Mouse (Mus musculus) WW6 (cell line): ENCODE measurements at regions not wholly inside any gene's neighbourhood (a gene's known extent, or its start where the extent isn't known, plus 50 kb on each side); places are given as distances from the start of the nearest gene placed in this dataset.

ENCODE experiments used
- DNase-seq: peaks from one replicate; pipeline ENCODE4 v3.0.0-alpha.2; 2013; ENCODE audit warnings: low read depth, low spot score

DNA sequence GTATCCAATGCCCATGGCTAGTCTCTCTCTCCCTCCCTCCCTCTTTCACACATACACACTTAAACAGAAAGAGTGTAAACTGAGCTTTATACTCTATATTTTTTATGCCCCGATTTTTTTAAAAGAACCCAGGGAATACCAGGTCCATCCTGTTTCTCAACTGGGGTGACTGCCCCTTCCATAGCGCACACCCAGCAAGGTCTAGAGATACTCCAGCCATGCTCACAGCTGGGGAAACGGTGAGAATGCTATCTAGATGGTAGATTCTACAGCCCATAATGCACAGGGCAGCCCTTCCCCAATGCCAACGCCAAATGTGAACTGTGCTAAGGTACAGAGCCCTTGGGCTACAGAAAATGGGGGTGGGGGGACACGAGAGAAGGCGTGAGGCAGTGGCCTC is 51.2 kb upstream of the Tln2 start:
- no peak for DNase-seq

DNA sequence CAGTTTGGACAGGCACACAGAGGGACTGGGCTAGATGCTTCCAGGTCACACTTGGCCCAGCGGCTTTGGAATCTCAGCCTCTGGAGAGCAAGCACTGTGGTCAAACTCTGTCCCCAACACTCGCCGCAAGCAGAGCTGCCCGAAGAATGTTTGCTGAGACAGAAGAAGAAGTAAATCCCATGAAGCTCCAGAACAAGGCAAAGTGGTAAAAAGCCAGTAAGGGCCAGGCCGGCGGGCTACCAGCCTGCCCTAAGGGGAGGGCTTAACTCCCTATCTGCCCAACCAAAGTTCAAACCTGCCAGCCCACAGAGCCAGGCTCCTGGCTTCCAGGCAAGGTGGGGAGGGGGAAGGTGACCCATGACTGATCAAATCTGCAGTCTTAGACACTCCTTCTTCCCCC is 52.2 kb upstream of the Tln2 start:
- DNase-seq = no peak

DNA sequence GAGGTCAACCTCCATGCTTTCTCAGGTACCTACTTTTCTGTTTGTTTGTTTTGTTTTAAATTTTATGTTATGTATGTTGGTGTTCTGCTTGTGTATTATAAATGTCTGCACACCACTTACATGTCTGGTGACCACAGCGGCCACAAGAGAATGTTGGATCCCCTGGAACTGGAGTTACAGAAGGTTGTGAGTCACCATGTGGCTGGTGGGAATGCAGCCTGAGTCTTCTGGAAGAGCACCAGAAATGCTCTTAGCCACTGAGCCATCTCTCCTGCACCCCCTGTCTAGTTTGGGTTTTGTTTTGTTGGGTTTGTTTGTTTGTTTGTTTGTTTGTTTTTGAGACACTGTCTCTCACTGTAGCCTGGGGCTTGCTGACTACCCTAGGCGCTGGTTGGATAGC is 52.6 kb upstream of the Tln2 start:
- DNase-seq = no peak

- no peak for DNase-seq
Measured at GRCm38 (mm10) chr9:67614068-67614727, 54.7 kb upstream of the Tln2 start.

DNA sequence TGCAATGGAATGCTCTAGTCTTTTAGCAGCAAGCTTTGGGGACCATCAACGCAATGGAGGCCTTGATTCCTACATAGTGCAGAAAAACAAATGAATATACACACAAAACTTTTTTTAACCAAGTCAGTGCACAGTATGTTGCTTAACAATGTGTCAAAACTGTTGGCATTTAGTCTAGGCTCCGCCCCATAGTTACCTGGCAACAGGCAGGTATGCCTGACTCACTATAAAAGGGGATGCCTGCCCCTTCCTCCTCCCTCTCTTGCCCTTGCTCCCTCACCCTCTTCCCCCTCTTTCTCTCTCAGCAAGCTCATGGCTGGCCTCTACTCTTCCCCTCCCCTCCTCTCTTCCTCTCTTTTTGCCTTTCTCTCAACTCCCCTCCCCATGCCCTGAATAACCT is 56.7 kb upstream of the Tln2 start:
- no peak for DNase-seq

GRCm38 (mm10) chr9:67617341-67618217 is 58.1 kb upstream of the Tln2 start:
- DNase-seq = no peak

DNA sequence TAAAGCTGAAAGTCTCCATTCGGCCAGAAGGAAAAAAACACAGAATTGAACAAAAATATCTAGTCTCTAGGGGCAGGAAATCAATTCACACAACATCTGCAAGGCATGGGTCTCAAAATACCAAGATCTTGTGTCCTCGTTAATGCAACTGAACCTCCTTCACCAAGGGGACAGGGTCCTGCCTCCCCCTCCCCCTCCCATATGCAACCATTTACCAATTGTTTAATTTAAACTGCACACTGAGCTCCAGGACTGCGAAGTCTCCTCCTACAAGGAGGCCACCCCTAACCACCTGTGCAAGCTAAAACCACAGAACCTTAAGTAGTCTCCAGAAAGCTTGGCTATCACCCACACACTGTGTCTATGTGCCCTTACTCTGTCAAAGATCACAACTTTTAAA is 61.4 kb upstream of the Tln2 start:
- no peak for DNase-seq

DNA sequence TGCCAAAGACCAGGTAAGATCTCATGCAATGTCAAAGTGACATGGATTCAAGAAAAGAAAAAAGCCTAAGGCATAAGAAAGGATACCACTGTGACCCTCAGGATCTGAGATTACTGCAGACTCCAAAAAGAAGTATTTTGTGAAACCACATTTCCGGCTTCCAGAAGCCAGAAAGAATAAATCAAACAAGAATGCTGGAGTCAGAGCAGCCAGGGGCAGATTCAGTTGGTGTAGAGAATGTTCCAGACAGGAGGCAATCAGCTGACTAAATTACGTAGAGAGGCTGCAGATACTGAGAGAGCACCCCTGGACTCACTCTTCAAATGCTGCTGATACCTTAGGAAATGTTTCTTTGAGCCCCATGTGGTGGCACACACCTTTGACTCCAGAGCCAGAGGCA is 67.7 kb upstream of the Tln2 start:
- DNase-seq = no peak

GRCm38 (mm10) chr9:67629624-67630023 is 70.1 kb upstream of the Tln2 start:
- no peak for DNase-seq

DNA sequence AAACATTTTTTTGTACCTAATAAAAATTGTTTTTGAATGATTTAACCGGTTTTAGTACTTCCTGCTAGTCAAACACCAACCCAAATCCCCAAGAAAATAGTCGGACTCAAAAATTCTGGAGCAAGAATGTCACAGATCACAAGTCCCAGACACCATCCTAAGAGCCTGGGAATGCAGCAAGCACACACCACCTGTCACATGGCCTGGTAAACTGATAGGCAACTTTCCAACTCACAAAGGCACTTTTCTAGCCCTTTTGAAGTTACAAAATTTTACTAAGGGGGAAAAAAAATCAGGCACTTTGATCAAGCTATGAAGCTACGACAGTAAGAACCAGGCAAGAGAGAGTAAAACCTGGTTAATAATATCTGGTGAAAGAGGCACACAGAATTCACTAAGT is 70.7 kb upstream of the Tln2 start:
- no peak for DNase-seq

- DNase-seq = no peak
Measured at GRCm38 (mm10) chr9:67631741-67632243, 72.3 kb upstream of the Tln2 start.

DNA sequence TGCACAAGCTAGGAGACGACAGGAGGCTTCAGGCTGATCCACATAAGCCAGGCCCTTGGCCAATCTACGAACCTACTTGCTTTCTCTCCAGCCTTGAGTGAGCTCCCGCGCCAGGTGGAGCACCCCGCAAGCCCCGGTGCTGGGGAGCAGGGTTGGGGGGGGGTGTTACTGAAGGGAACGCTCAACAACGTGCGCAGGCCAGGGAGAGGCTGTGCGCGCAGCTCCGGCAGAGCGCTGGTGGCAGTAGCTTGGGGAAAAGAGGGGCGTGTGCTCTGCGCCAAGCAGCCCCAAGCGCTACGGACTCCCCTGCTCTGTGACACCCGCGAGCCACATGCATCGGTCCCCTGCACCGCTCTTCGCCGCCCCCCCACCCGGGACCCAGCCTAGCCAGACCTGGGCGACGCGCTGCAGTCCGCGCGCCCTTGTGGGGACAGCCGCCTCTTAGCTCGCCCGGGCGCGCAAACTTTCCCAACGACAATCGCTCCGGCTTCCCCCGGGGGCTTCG is 73.1 kb upstream of the Tln2 start:
- no peak for DNase-seq

DNA sequence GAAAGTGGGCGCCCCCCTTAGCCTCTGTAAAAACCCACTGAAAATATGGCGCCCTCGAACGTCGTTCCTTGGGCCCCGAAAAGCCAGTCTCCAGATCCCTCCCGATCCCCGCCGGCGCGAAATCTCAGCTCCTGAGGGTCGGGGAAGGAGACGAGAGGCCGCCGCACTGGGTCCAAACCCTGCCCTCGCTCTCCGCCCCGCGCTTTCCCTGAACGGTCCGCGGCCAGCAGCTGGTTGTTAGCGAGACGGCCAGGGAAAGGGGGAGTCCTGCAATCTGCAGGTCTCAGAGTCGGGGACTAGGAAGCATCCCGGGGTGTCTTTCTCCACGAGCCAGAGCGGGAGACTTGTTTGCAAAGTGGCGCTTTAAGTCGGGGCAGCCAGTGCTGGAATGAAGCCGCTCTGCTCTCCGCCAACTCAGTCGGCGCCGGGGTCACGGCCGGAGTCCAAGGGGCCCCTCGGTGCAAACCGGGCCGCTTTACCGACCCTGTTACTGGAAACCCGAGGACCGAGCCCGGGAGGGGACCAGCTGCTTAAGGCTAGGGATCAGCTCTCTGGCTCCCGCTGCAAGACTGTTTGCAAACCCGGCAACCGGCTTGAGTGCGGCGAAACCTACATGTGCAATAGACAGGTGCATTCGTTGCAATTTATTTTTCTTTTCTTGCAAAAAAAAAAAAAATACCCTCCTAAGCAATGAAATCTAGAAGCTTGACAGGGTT is 73.7 kb upstream of the Tln2 start:
- DNase-seq = no peak

GRCm38 (mm10) chr9:67633761-67634441 is 74.4 kb upstream of the Tln2 start:
- no peak for DNase-seq

DNA sequence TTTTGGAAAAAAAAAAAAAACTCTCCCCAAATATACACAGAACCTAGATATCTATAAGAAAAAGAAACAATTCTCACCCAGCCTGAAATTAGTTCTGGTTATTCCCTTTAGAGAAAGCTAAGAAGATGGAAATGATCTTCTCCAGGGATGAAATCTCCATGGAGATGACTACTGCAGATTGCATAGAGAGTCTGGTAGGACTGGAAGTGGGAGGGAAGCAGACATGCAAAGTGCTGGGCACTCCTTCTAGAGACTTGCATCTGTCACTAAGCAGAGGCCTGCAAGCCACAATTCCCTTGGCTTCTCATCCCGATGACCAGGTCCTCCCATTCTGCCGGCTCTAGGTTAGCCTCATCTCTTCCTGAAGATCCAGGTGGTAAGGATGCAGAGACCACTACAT is 87.3 kb upstream of the Tln2 start:
- no peak for DNase-seq

DNA sequence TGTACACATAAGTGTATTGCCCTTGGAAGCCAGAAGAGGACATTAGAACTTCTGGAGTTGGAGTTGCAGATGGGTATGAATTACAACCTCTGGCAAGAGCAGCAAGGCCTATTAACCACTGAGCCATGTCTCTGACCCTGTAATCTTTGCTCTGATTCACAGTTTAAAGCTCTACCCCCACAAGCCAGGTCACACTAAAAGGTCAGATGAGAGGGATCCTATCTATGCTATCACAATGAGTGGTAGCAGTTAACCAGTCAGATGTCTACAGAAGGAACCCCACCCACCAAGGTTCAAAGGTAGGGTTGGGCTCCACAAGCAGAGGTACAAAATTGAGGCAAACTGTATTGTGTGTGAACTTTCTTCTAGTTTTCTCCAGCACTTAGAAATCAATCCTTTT is 94.5 kb upstream of the C2cd4b start:
- DNase-seq = no peak

- DNase-seq = no peak
Measured at GRCm38 (mm10) chr9:67670261-67671020, 88.8 kb upstream of the C2cd4b start.

- no peak for DNase-seq
Measured at GRCm38 (mm10) chr9:67676906-67677305, 82.3 kb upstream of the C2cd4b start.

DNA sequence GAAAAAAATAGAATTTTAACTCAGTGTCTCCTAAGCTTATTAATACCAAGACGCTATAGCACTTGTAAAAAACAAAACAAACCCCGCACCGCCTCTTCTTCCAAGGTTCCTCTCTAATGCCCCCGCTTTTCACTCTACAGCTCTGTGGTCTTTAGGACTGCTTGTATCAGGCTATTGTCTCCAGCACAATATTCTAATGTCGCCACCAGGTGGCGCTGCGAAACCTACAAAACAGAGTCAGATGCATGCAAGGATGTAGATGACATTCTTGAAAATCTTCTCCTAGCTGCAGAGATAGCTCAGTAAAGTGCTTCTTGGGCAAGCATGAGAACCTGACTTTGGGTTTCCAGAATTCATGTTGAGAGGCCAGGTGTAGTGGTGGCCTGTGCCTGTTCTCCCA is 75.9 kb upstream of the C2cd4b start:
- DNase-seq = peak; percentile 60

GRCm38 (mm10) chr9:67692396-67692795 is 66.8 kb upstream of the C2cd4b start:
- DNase-seq = no peak

- DNase-seq = no peak
Measured at GRCm38 (mm10) chr9:67693716-67694115, 65.5 kb upstream of the C2cd4b start.
